Mouse (Mus musculus) heart, postnatal 0 days (tissue): ENCODE data around the gene Nova2. TPM values are rescaled to one million over a fixed set of nuclear protein-coding genes. Genes with fewer than 3 reads are reported as not detected.

Experiments
- ATAC-seq: fragments of 200-750 bp; cut with Nextera tagmentation; 2 replicates; pipeline ENCODE4 v1.8.0; 2017; ENCODE audit warnings: low read depth, moderate number of reproducible peaks, moderate library complexity; ENCODE audit not compliant: insufficient read depth
- DNase-seq: peaks from one replicate; pipeline ENCODE4 v3.0.0-alpha.2; 2016; ENCODE audit warnings: low spot score
- H3K27ac ChIP-seq: fragments of 300-500 bp; sonication (generic); 2 replicates; pipeline ENCODE4 v1.5.1; 2014; ENCODE audit warnings: low read depth, mild to moderate bottlenecking
- H3K27me3 ChIP-seq: fragments of 300-500 bp; sonication (generic); 2 replicates; pipeline ENCODE4 v1.6.1; 2014; ENCODE audit warnings: low read length, mixed read lengths; ENCODE audit not compliant: control insufficient read depth, insufficient read depth
- H3K36me3 ChIP-seq: fragments of 300-500 bp; sonication (generic); replicated peaks from 2 replicates; pipeline ENCODE4 v1.6.1; 2014; ENCODE audit warnings: low read length, mixed read lengths; ENCODE audit not compliant: control insufficient read depth, insufficient read depth
- H3K4me1 ChIP-seq: fragments of 300-500 bp; sonication (generic); 2 replicates; pipeline ENCODE4 v1.6.1; 2014; ENCODE audit warnings: antibody characterized with exemption; ENCODE audit not compliant: control insufficient read depth, insufficient read depth
- H3K4me2 ChIP-seq: fragments of 300-500 bp; sonication (generic); 2 replicates; pipeline ENCODE4 v1.6.1; 2014; ENCODE audit warnings: low read depth, mild to moderate bottlenecking, low read length, moderate library complexity
- H3K4me3 ChIP-seq: fragments of 300-500 bp; sonication (generic); 2 replicates; pipeline ENCODE4 v1.5.1; 2014; ENCODE audit warnings: low read depth, low read length
- H3K9ac ChIP-seq: fragments of 300-500 bp; sonication (generic); replicated peaks from 2 replicates; pipeline ENCODE4 v1.6.1; 2014; ENCODE audit warnings: low read depth, low read length, mixed read lengths
- H3K9me3 ChIP-seq: fragments of 300-500 bp; sonication (generic); replicated peaks from 2 replicates; pipeline ENCODE4 v1.6.1; 2016; ENCODE audit warnings: low read length; ENCODE audit not compliant: control insufficient read depth
- CTCF ChIP-seq: IDR thresholded peaks from 2 replicates; pipeline ENCODE4 v1.5.1; 2016; ENCODE audit warnings: antibody characterized with exemption, control low read depth, low read depth
- EP300 ChIP-seq: IDR thresholded peaks from 2 replicates; pipeline ENCODE4 v1.6.1; 2016; ENCODE audit warnings: antibody characterized with exemption, low read depth
- WGBS: fragments of 180-500 bp; shearing (Covaris S2); extraction: QIAGEN DNeasy Blood & Tissue Kit; methylation state at CpG from one replicate; pipeline ENCODE4 v1.1.7; 2014; 5-methylcytosine and 5-hydroxymethylcytosine counted together
- polyA plus RNA-seq: library from polyadenylated mRNA; unstranded; fragments of >200 nt; fragmentation: Nextera tagmentation; extraction: Ambion mirVana; gene quantifications from 2 replicates; pipeline ENCODE4 v1.2.1, GENCODE M21; 2015
- total RNA-seq: library from RNA; depleted of rRNA; stranded (reverse); fragments of >200 nt; gene quantifications from 2 replicates; pipeline ENCODE4 v1.2.3, GENCODE M21; 2014; ENCODE audit warnings: low replicate concordance

Nova2 gene
- total and polyA plus RNA-seq, 2 experiments from 2014 or later, result 0.41 to 0.61 TPM

GRCm38 (mm10) chr7:18917931-18918330 lies 7.8 kb upstream of the Nova2 start:
- Histone ChIP-seq H3K9me3 (no peaks in the 10 kb centered on the region), H3K36me3 (no peaks in the 10 kb centered on the region), H3K4me3 (no peak overlapping the region), H3K27me3 (peaks cover 10% of the 10 kb centered on the region), H3K27ac (no peak overlapping the region), H3K4me1 (no peaks in the 10 kb centered on the region), H3K9ac (no peak overlapping the region), H3K4me2 (no peak overlapping the region)
- WGBS, result 50% methylated on average over 3 of the region's 3 CpGs
- DNase-seq (no peak), ATAC-seq (no peak)
- TF ChIP-seq EP300, result no peak
- no peak for TF ChIP-seq CTCF

- Histone ChIP-seq H3K9ac (no peak overlapping the region), H3K9me3 (no peaks in the 10 kb centered on the region), H3K27ac (no peak overlapping the region), H3K27me3 (peaks cover 35% of the 10 kb centered on the region), H3K4me2 (no peak overlapping the region), H3K4me1 (0 out of 2 replicates have a peak, but pooled peaks cover 2% of the 10 kb centered on the region), H3K4me3 (no peak overlapping the region), H3K36me3 (no peaks in the 10 kb centered on the region)
- TF ChIP-seq CTCF (no peak), EP300 (no peak)
- DNase-seq (peak; percentile 9), ATAC-seq (no peak)
- 3% methylated on average over 12 of the region's 12 CpGs for WGBS
Observed at GRCm38 (mm10) chr7:18921069-18921468, 4.6 kb upstream of the Nova2 start.

- WGBS, result 49% methylated on average over 5 of the region's 5 CpGs
- H3K4me1 ChIP-seq, result 0 out of 2 replicates have a peak, but pooled peaks cover 4% of the 10 kb centered on the region
- no peak overlapping the region for H3K9ac ChIP-seq
- TF ChIP-seq EP300 (no peak), CTCF (no peak)
- no peak overlapping the region for H3K4me3 ChIP-seq
- no peaks in the 10 kb centered on the region for H3K9me3 ChIP-seq
- H3K36me3 ChIP-seq, result no peaks in the 10 kb centered on the region
- H3K27me3 ChIP-seq, result peaks cover 52% of the 10 kb centered on the region
- H3K4me2 ChIP-seq, result no peak overlapping the region
- DNase-seq (no peak), ATAC-seq (no peak)
- H3K27ac ChIP-seq, result no peak overlapping the region
Observed at GRCm38 (mm10) chr7:18922807-18923206, 2.9 kb upstream of the Nova2 start.

GRCm38 (mm10) chr7:18923267-18923666 lies 2.4 kb upstream of the Nova2 start:
- H3K4me2 ChIP-seq, result no peak overlapping the region
- 0 out of 2 replicates have a peak, but pooled peaks cover 4% of the 10 kb centered on the region for H3K4me1 ChIP-seq
- no peak overlapping the region for H3K4me3 ChIP-seq
- H3K9ac ChIP-seq, result no peak overlapping the region
- H3K36me3 ChIP-seq, result no peaks in the 10 kb centered on the region
- H3K9me3 ChIP-seq, result no peaks in the 10 kb centered on the region
- no peak overlapping the region for H3K27ac ChIP-seq
- no peak for DNase-seq
- no peak for ATAC-seq
- peaks cover 56% of the 10 kb centered on the region for H3K27me3 ChIP-seq
- WGBS, result 70% methylated on average over 11 of the region's 11 CpGs
- TF ChIP-seq EP300, result no peak
- TF ChIP-seq CTCF, result no peak

- H3K9me3 ChIP-seq, result no peaks in the 10 kb centered on the region
- H3K36me3 ChIP-seq, result no peaks in the 10 kb centered on the region
- no peak for TF ChIP-seq EP300
- no peak for TF ChIP-seq CTCF
- no peak for ATAC-seq
- WGBS, result 31% methylated on average over 4 of the region's 4 CpGs
- no peak for DNase-seq
- H3K27ac ChIP-seq, result no peak overlapping the region
- H3K4me1 ChIP-seq, result 0 out of 2 replicates have a peak, but pooled peaks cover 4% of the 10 kb centered on the region
- H3K27me3 ChIP-seq, result peaks cover 57% of the 10 kb centered on the region
- no peak overlapping the region for H3K4me3 ChIP-seq
- no peak overlapping the region for H3K4me2 ChIP-seq
- no peak overlapping the region for H3K9ac ChIP-seq
Observed at GRCm38 (mm10) chr7:18923711-18924191, 1.9 kb upstream of the Nova2 start.

GRCm38 (mm10) chr7:18924321-18924720 lies 1.4 kb upstream of the Nova2 start:
- Histone ChIP-seq H3K4me1 (0 out of 2 replicates have a peak, but pooled peaks cover 4% of the 10 kb centered on the region), H3K4me3 (no peak overlapping the region), H3K27ac (no peak overlapping the region), H3K4me2 (no peak overlapping the region), H3K27me3 (peaks cover 57% of the 10 kb centered on the region), H3K9me3 (no peaks in the 10 kb centered on the region), H3K9ac (no peak overlapping the region), H3K36me3 (no peaks in the 10 kb centered on the region)
- TF ChIP-seq EP300 (no peak), CTCF (no peak)
- DNase-seq (no peak), ATAC-seq (no peak)
- 18% methylated on average over 8 of the region's 8 CpGs for WGBS
